Mouse (Mus musculus): ENCODE measurements around the gene Tmem150c.

DNA sequence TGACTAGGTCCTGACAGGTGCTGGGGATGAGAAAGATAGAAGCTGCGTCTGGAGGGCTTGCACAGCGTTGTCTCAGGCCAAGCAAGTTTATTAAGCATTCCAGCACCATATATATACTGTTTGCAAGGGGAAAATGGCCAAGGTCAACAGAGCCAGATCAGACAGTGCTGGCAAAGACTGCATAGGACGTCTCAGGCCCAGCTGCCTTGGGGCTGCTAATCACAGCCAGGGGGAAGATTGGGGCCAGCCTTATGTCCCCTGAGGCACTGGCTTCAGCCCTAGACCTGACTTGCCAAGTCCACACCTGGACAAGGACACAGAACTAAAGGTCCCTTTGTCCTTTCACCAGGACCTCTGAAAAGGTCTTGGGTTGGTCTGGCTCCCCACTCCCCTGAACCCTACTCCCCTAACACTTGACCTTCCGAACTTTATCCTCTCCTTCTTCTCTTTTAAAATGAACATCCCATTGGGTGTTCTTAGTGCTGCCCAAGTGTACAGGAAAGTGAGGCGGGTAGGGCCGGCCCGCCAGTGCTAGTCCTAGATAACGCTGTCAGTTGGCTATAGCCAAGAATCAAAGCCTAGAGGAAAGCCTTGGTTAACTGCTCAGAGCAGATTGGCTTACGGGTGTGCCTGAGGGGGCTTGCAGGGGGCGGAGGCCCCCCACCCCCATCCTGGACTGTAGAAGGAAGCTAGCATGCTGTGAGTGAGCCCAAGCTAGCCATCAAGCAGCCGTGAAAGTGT, 104.6 kb downstream of the Tmem150c start:
- no peak for TF ChIP-seq CTCF (IDR thresholded peaks at IDR 0.05; ENCODE audit: low read depth, low read length)
- no peak for TF ChIP-seq POLR2A (IDR thresholded peaks at IDR 0.05; ENCODE audit: extremely low read depth, insufficient read depth, low read length)
